Mouse (Mus musculus) kidney, embryonic 14.5 days (tissue): Measurements from ENCODE around the gene Dmrtc2. TPM values are rescaled to one million over a fixed set of nuclear protein-coding genes. Genes with fewer than 3 reads are reported as not detected.

Experiments used
- ATAC-seq: fragments of 200-750 bp; cut with Nextera tagmentation; 2 replicates; pipeline ENCODE4 v1.8.0; 2017; ENCODE audit warnings: moderate number of reproducible peaks, mild to moderate bottlenecking, moderate TSS enrichment, moderate library complexity; ENCODE audit not compliant: low FRiP score, low TSS enrichment
- H3K27ac ChIP-seq: fragments of 300-500 bp; sonication (generic); 2 replicates; pipeline ENCODE4 v1.5.1; 2014; ENCODE audit warnings: low read depth, mild to moderate bottlenecking, low read length, moderate library complexity, mixed read lengths
- H3K27me3 ChIP-seq: fragments of 300-500 bp; sonication (generic); 2 replicates; pipeline ENCODE4 v1.6.1; 2014; ENCODE audit warnings: mild to moderate bottlenecking, low read length; ENCODE audit not compliant: control insufficient read depth, insufficient read depth
- H3K36me3 ChIP-seq: fragments of 300-500 bp; sonication (generic); 2 replicates; pipeline ENCODE4 v1.6.1; 2014; ENCODE audit warnings: low read length, mixed read lengths; ENCODE audit not compliant: control insufficient read depth, insufficient read depth
- H3K4me1 ChIP-seq: fragments of 300-500 bp; sonication (generic); 2 replicates; pipeline ENCODE4 v1.6.1; 2014; ENCODE audit warnings: low read length, mixed read lengths; ENCODE audit not compliant: control insufficient read depth, insufficient read depth
- H3K4me2 ChIP-seq: fragments of 300-500 bp; sonication (generic); replicated peaks from 2 replicates; pipeline ENCODE4 v1.6.1; 2014; ENCODE audit warnings: low read depth, mild to moderate bottlenecking, low read length
- H3K4me3 ChIP-seq: fragments of 300-500 bp; sonication (generic); 2 replicates; pipeline ENCODE4 v1.5.1; 2014; ENCODE audit warnings: mild to moderate bottlenecking, low read length
- H3K9ac ChIP-seq: fragments of 300-500 bp; sonication (generic); 2 replicates; pipeline ENCODE4 v1.6.1; 2014; ENCODE audit warnings: low read depth, mild to moderate bottlenecking, low read length, moderate library complexity
- H3K9me3 ChIP-seq: fragments of 300-500 bp; sonication (generic); 2 replicates; pipeline ENCODE4 v1.6.1; 2016; ENCODE audit warnings: low read length; ENCODE audit not compliant: control insufficient read depth
- WGBS: fragments of 180-500 bp; shearing (Covaris S2); extraction: QIAGEN DNeasy Blood & Tissue Kit; methylation state at CpG from one replicate; pipeline ENCODE4 v1.1.7; 2014; 5-methylcytosine and 5-hydroxymethylcytosine counted together
- polyA plus RNA-seq: library from polyadenylated mRNA; unstranded; fragments of >200 nt; fragmentation: Nextera tagmentation; extraction: Ambion mirVana; gene quantifications from 2 replicates; pipeline ENCODE4 v1.2.1, GENCODE M21; 2014

The Dmrtc2 gene
- polyA plus RNA-seq, 1 experiment from 2014 or later = not detected

DNA sequence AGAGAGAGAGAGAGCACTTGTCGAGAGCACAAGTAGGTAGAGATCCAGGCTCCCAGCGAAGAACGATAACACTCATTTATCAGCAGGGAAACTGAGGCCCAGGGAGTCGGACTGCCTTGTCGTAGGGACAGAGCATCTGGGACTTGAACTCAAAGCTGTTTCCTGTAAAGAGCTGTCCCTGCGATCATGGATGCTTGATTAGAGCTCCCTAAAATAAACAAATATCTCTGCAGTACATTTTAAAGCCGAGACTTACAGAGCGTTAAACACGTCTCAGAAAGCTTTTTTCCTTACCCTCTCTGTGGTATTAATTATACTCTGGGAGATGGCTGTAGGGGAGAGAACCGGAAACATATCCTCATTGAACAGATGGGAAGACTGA, 33.6 kb downstream of the Dmrtc2 start:
- Histone ChIP-seq H3K4me3 (peak overlapping the region; percentile 73), H3K27me3 (no peaks in the 10 kb centered on the region), H3K4me2 (peak overlapping the region; percentile 55), H3K9me3 (no peaks in the 10 kb centered on the region), H3K4me1 (peaks cover 23% of the 10 kb centered on the region), H3K36me3 (peaks cover 4% of the 10 kb centered on the region; the same call in 1 of the 2 replicates), H3K27ac (peak overlapping the region; percentile 88; the same call in 1 of the 2 replicates), H3K9ac (peak overlapping the region; percentile 84)
- no peak for ATAC-seq
- WGBS = 27% methylated on average over 10 of the region's 10 CpGs

DNA sequence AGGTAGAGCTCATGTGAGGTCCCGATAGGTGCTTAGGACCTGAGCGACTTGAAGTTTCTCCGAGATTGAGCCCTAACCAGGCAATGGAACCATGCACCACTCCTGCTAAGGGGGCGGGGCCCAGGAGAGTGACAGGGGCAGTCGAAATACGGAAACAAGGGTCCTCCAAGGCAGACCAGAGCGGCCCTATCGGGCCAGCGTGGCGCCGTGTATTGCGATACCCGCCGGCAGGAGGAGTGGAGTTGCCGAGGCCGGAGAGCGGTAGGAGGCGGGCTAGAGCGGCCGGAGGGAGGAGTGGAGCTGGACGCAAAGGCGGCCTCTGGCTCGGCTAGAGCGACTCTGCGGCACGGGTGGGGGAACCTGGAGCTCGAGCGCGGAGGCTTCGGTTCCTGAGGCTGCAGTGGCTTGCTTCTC, 34.2 kb downstream of the Dmrtc2 start:
- WGBS = 0% methylated on average over 29 of the region's 30 CpGs
- peaks cover 23% of the 10 kb centered on the region for H3K4me1 ChIP-seq
- no peaks in the 10 kb centered on the region for H3K27me3 ChIP-seq
- H3K36me3 ChIP-seq = peaks cover 10% of the 10 kb centered on the region; the same call in 1 of the 2 replicates
- no peaks in the 10 kb centered on the region for H3K9me3 ChIP-seq
- peak overlapping the region; percentile 73 for H3K4me3 ChIP-seq
- peak overlapping the region; percentile 55 for H3K4me2 ChIP-seq
- peak overlapping the region; percentile 30 for H3K27ac ChIP-seq
- peak overlapping the region; percentile 74 for H3K9ac ChIP-seq
- ATAC-seq = peak; percentile 95

DNA sequence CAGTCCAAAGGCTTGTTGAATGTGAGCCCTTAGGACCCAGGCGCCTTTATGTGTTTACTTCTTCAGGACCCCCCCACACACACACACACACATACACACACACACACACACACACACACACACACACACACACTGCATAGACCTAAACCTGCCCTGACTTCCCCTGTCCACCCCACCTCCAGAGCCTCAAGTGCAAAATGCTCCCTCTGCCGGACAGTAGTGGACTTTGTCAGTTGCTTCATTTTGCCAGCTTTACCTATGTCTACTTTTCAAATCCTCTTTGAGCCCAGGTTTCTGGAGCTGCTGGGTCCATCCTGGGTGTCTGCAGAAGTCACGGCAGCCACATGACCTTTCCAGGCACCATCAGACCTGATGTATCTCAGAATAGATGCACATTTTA, 35.1 kb downstream of the Dmrtc2 start:
- Histone ChIP-seq H3K27me3 (no peaks in the 10 kb centered on the region), H3K27ac (peak overlapping the region; percentile 30; the same call in 1 of the 2 replicates), H3K36me3 (peaks cover 18% of the 10 kb centered on the region; the same call in 1 of the 2 replicates), H3K9me3 (no peaks in the 10 kb centered on the region), H3K4me2 (peak overlapping the region; percentile 55), H3K4me3 (peak overlapping the region; percentile 73), H3K9ac (peak overlapping the region; percentile 74; the same call in 1 of the 2 replicates), H3K4me1 (peaks cover 23% of the 10 kb centered on the region)
- no peak for ATAC-seq
- 14% methylated on average over 3 of the region's 3 CpGs for WGBS

DNA sequence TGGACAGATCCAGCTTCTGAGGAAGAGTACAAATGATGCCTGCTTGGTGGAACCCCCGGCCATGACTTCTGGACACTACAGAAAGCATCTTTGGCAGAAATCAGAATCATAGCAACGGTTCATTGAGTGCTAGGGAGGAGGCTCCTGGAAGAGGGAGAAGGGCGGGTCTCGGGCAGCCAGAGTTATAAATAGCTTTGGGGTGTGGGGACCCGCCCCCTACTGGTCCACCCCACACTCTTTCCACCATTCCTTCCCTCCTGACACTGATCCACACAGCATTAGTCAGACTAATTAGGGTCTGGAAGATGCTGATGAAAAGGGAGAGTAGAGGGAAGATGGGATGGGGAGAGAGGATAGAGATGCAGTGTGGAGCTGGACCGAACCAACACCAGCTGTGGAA, 36.7 kb downstream of the Dmrtc2 start:
- H3K27ac ChIP-seq = no peak overlapping the region; the same call in 1 of the 2 replicates
- H3K4me2 ChIP-seq = no peak overlapping the region
- peaks cover 23% of the 10 kb centered on the region for H3K4me1 ChIP-seq
- no peak for ATAC-seq
- no peaks in the 10 kb centered on the region for H3K9me3 ChIP-seq
- 21% methylated on average over 6 of the region's 6 CpGs for WGBS
- H3K27me3 ChIP-seq = no peaks in the 10 kb centered on the region
- peaks cover 25% of the 10 kb centered on the region; the same call in 1 of the 2 replicates for H3K36me3 ChIP-seq
- no peak overlapping the region for H3K4me3 ChIP-seq
- H3K9ac ChIP-seq = no peak overlapping the region

DNA sequence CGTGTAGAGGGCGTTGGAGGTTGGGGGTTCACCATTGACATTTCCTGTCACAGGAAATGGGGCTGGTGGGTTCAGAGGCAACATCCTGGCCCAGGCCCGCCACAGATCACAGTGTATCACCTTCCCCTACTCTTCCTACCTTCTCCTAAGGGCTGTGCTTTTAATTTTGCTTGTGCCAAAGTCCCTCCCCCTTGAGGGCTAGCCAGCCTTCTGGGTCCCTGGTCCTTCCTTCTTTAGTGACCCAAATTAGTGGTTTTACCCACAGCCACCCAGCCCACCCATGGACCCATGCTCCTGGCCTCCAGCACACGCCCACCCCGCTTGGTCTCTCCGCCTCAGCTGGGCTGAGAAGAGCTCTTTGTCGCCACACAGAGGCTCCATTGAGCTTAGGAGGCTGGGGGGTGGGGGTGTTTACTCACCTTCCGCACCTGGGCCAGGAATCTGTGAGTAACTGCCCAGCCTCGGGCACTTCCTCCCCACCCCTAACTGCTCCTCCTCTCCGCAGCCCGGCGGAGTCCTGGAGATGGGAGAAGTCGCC, 37.4 kb downstream of the Dmrtc2 start:
- peak overlapping the region; percentile 42; the same call in 1 of the 2 replicates for H3K27ac ChIP-seq
- 21% methylated on average over 13 of the region's 13 CpGs for WGBS
- H3K36me3 ChIP-seq = peaks cover 32% of the 10 kb centered on the region; the same call in 1 of the 2 replicates
- H3K4me2 ChIP-seq = 0 out of 2 replicates have a peak overlapping the region, but pooled peaks have one; percentile 3
- no peaks in the 10 kb centered on the region for H3K9me3 ChIP-seq
- H3K9ac ChIP-seq = no peak overlapping the region
- no peak overlapping the region for H3K4me3 ChIP-seq
- peaks cover 18% of the 10 kb centered on the region for H3K4me1 ChIP-seq
- ATAC-seq = no peak
- H3K27me3 ChIP-seq = no peaks in the 10 kb centered on the region

DNA sequence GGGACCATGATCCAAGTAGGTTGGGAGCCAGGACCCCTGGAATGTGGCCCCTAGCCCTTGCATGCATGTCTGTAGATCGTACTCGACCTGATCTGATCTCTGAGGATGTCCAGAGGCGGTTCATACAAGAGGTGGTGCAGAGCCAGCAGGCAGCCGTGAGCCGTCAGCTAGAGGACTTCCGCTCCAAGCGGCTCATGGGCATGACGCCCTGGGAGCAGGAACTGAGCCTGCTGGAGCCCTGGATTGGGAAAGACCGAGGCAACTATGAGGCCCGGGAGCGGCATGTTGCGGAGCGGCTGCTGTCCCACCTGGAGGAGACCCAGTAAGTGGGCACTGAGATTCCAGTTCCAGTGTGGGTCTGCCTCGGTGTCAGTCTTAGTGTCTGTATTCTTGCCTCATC, 42.6 kb downstream of the Dmrtc2 start:
- Histone ChIP-seq H3K4me1 (no peaks in the 10 kb centered on the region), H3K4me2 (no peak overlapping the region), H3K36me3 (peaks cover 53% of the 10 kb centered on the region; the same call in 1 of the 2 replicates), H3K27ac (no peak overlapping the region), H3K9me3 (no peaks in the 10 kb centered on the region), H3K9ac (no peak overlapping the region), H3K27me3 (no peaks in the 10 kb centered on the region), H3K4me3 (no peak overlapping the region)
- WGBS = 91% methylated on average over 14 of the region's 14 CpGs
- no peak for ATAC-seq

DNA sequence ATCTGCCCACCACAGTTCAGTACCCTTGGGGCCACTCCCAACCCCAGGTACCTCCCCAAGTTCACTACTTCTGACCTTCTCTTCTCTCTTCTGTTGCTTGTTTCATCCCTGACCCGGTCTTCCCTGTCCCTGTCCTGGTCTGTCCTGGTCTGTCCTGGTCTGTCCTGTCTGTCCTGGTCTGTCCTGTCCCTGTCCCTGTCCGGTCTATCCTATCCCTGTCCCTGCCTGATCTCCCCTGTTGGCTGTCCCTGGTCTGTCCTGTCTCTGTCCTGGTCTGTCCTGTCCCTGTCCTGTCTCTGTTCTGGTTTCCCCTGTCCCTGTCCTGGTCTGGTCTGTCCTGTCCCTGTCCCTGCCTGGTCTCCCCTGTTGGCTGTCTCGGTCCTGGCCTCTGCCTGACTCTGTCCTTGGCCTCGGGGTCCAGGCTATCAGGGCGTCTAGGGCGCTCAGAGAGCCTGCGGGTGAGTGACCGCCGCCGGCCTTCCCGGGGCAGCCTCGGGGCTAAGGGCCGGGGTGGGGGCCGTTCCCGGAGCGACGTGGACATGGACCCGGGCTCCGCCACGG, 49.0 kb downstream of the Dmrtc2 start:
- H3K27me3 ChIP-seq = no peaks in the 10 kb centered on the region
- WGBS = 90% methylated on average over 20 of the region's 20 CpGs
- peaks cover 65% of the 10 kb centered on the region for H3K36me3 ChIP-seq
- ATAC-seq = no peak
- H3K4me1 ChIP-seq = no peaks in the 10 kb centered on the region
- H3K4me2 ChIP-seq = no peak overlapping the region
- no peak overlapping the region for H3K27ac ChIP-seq
- H3K9ac ChIP-seq = no peak overlapping the region
- no peak overlapping the region for H3K4me3 ChIP-seq
- no peaks in the 10 kb centered on the region for H3K9me3 ChIP-seq

DNA sequence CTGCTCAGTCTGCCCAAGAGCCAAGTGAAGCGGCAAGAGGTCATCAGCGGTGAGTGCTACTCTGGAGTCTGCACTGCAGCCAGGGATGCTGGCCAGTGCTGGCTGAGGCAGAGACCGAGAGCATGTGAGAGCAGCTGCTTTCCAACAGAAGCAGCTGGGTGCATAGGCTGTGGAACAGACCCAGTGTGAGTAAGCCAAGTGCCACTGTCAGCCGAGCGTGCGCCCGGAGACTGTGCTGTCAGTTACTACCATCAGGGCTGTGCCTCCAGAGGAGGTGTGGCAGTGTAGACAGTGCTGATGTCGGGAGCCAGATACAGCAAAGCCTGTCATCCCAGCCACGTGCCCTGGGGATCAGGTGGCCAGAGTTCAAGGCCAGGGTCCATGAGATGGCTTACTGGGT, 49.9 kb downstream of the Dmrtc2 start:
- no peak overlapping the region for H3K4me2 ChIP-seq
- no peak for ATAC-seq
- H3K27me3 ChIP-seq = no peaks in the 10 kb centered on the region
- WGBS = 91% methylated on average over 9 of the region's 9 CpGs
- H3K9ac ChIP-seq = no peak overlapping the region
- H3K36me3 ChIP-seq = peaks cover 74% of the 10 kb centered on the region
- H3K27ac ChIP-seq = no peak overlapping the region
- no peak overlapping the region for H3K4me3 ChIP-seq
- H3K4me1 ChIP-seq = no peaks in the 10 kb centered on the region
- H3K9me3 ChIP-seq = no peaks in the 10 kb centered on the region
